Mouse (Mus musculus) megakaryocyte, embryonic 14.5 days (primary cell): ENCODE data around the gene Cep135. TPM values are rescaled to one million over a fixed set of nuclear protein-coding genes. Genes with fewer than 3 reads are reported as not detected.

Experiments
- H3K27me3 ChIP-seq: replicated peaks from 2 replicates; pipeline ENCODE3; 2012; ENCODE audit warnings: inconsistent platforms
- H3K36me3 ChIP-seq: replicated peaks from 2 replicates; pipeline ENCODE3; 2012; ENCODE audit warnings: low read length, inconsistent platforms, mixed read lengths
- H3K4me1 ChIP-seq: 2 replicates; pipeline ENCODE4 v1.6.1; 2012; ENCODE audit warnings: inconsistent platforms
- H3K4me3 ChIP-seq: replicated peaks from 2 replicates; pipeline ENCODE3; 2012; ENCODE audit warnings: moderate library complexity, mild to moderate bottlenecking, inconsistent platforms
- H3K9me3 ChIP-seq: 2 replicates; pipeline ENCODE4 v1.6.1; 2012; ENCODE audit warnings: inconsistent platforms
- FLI1 ChIP-seq: IDR thresholded peaks from 2 replicates; pipeline ENCODE4 v1.6.1; 2012; ENCODE audit warnings: low read length, inconsistent platforms, mixed read lengths
- GATA1 ChIP-seq: IDR thresholded peaks from 3 replicates; pipeline ENCODE4 v1.6.1; 2012; ENCODE audit warnings: mixed read lengths, low read length, inconsistent platforms, borderline replicate concordance
- polyA plus RNA-seq: library from polyadenylated mRNA; stranded (reverse); fragments of >175 nt; gene quantifications from 2 replicates; pipeline ENCODE4 v1.2.3, GENCODE M21; 2012; ENCODE audit warnings: low replicate concordance; ENCODE audit not compliant: insufficient read depth

Cep135 gene
- polyA plus RNA-seq, 1 experiment = 2.4 TPM

DNA sequence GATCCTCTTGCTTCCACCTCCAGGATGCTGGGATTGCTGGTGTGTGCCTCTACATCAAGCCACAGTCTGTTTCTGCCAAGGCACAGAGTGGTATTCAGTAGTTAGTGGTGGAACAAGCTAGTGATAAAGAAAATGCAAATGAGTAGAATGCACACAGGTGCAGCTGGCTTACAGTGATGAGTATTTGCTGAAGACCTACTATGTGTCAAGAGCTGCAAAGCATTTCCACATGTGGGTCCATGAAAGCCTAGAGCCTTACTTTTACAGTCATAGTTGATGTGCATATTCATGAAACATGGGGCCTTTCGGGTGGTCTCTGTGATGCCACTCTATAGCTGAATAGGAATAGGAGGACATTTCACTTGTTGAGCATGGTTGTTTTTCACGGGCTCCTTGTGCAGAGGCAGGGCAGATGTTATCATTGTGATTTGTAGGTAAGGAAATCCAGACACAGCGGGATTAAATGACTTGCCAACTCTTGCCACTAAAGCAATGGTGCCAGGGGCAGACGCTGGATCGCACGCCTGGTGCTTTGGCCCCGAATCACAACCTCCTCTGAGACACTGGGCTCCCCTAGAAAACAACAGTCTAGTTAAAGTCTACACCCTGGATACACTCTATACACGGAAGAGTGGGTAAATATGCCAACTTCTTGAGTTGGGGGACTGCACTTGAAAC is 71.6 kb downstream of the Cep135 start:
- Histone ChIP-seq H3K4me1 (peaks cover 62% of the 10 kb centered on the region), H3K9me3 (no peaks in the 10 kb centered on the region), H3K27me3 (peaks cover 2% of the 10 kb centered on the region), H3K36me3 (peaks cover 43% of the 10 kb centered on the region), H3K4me3 (peak overlapping the region; percentile 56)
- TF ChIP-seq FLI1 (no peak), GATA1 (no peak)

DNA sequence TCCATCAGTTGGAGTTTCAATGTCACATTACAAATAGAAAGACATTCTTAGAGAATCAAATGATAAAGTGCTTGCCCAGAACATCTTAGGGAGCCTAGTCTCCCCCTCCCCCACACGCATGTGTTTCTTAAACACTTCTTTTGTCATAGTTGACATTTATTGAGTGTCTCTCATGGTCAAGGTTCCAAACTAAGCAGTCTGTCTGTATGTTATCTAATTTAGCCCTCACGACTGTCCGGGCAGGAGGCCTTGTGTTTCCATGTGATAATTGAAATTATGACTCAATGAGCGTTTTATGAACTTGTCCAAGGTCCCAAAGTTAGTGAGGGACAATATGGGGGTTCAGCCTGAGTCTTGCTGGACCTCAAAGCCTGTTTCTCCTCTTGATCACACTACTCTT is 72.8 kb downstream of the Cep135 start:
- TF ChIP-seq FLI1 (no peak), GATA1 (no peak)
- H3K27me3 ChIP-seq = peaks cover 2% of the 10 kb centered on the region
- no peaks in the 10 kb centered on the region for H3K9me3 ChIP-seq
- H3K4me3 ChIP-seq = no peak overlapping the region
- peaks cover 50% of the 10 kb centered on the region for H3K36me3 ChIP-seq
- peaks cover 67% of the 10 kb centered on the region for H3K4me1 ChIP-seq

DNA sequence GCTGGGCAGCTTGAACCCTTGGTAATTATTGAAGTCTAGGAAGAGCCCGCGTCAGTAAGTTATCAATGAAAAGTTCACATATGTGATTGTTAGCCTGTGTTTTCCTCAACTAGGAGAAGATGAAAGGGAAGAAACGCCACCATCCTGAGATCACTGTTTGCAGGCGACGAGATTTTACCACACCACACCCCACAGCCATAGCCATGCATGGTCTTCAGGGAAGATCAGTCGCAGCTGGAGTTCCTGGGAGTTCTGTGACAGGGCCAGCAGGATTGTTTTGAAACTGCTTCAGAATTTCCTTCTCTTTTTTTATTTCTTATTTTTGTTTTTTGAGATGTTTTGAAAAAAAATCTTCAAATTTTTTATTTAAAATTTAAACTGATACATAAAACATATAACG is 76.4 kb downstream of the Cep135 start:
- H3K27me3 ChIP-seq = no peaks in the 10 kb centered on the region

DNA sequence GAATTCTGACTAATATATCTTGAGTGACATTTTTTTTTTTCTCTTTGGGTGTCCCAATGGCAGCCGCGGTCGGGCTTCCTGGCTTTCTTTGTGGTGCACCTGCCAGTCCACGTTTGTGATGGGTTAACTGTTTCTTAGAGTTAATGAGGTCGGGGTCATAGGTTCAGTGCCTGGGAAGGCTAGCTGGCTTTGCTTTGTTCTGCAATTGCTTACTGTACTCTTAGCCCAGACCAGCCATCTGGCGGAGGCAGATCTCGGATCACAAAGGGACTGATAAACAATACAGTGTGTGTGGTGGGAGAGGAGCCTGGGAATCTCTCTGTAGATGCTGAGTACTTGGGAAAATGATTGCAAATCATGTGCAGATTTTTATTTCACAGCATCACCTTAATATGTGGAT is 76.9 kb downstream of the Cep135 start:
- Histone ChIP-seq H3K27me3 (no peaks in the 10 kb centered on the region), H3K4me3 (no peak overlapping the region), H3K36me3 (peaks cover 73% of the 10 kb centered on the region), H3K4me1 (peaks cover 75% of the 10 kb centered on the region), H3K9me3 (no peaks in the 10 kb centered on the region)
- TF ChIP-seq GATA1 = no peak
- TF ChIP-seq FLI1 = no peak

More for the DNA sequence above, 76.4 kb downstream of the Cep135 start:
- Histone ChIP-seq H3K36me3 (peaks cover 74% of the 10 kb centered on the region), H3K9me3 (no peaks in the 10 kb centered on the region), H3K4me1 (peaks cover 76% of the 10 kb centered on the region), H3K4me3 (no peak overlapping the region)
- TF ChIP-seq FLI1 (no peak), GATA1 (no peak)

DNA sequence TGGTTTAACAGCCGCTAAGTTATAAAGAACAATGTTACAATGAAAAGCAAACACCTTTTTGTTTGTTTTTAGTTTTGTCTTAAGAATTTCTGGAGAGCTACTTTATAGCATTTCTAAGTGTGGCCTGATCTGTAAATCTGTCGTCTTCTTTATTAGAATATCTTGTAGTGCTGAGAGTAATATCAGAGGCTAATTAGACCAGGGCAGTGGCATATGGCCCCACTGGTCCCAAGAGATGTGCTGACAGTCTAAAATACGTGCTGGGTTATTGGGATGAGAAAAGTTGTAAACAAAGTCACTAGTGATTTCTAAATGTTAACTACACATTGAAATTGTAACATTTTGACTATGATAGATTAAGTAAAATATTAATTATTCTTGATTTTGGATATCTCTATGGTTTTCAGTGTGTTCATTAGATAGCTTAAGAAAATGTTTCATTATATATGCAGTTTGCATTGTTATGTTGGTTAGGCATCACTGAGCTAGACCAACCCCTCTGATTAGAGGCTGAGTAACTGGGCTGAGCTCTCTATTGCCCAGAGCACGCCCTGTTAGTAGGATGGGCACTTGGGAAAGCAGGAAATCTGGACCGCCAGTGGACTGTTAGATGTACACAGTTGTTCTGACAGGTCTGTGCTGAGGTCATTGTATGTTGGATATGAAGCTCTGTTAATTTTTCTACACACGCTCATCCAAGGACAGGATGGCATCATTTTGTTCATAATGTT is 77.7 kb downstream of the Cep135 start:
- H3K27me3 ChIP-seq = no peaks in the 10 kb centered on the region
- peaks cover 71% of the 10 kb centered on the region for H3K4me1 ChIP-seq
- no peak for TF ChIP-seq GATA1
- TF ChIP-seq FLI1 = no peak
- H3K36me3 ChIP-seq = peaks cover 72% of the 10 kb centered on the region
- no peak overlapping the region for H3K4me3 ChIP-seq
- H3K9me3 ChIP-seq = no peaks in the 10 kb centered on the region

DNA sequence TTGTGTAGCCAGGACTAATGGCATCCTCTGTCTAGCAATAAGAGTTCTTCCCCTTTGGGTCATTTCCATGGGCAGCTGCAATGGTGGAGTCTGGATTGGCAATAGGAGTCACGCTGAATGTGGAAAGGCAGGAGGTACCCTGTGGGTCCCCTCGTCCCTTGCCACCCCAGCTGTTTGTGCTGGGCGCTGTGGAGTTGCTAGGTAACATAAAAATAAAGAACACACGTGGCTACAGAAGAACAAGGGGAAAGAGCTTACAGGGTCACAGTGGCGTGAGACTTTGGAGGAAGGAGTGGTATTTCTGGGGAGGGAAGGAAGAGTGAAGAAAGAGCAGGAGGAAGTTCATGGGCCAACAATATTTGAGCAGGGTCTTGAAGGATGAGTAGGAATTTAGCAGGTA is 79.6 kb downstream of the Cep135 start:
- peaks cover 63% of the 10 kb centered on the region for H3K4me1 ChIP-seq
- TF ChIP-seq GATA1 (no peak), FLI1 (no peak)
- H3K4me3 ChIP-seq = no peak overlapping the region
- H3K36me3 ChIP-seq = peaks cover 81% of the 10 kb centered on the region
- no peaks in the 10 kb centered on the region for H3K27me3 ChIP-seq
- H3K9me3 ChIP-seq = no peaks in the 10 kb centered on the region

DNA sequence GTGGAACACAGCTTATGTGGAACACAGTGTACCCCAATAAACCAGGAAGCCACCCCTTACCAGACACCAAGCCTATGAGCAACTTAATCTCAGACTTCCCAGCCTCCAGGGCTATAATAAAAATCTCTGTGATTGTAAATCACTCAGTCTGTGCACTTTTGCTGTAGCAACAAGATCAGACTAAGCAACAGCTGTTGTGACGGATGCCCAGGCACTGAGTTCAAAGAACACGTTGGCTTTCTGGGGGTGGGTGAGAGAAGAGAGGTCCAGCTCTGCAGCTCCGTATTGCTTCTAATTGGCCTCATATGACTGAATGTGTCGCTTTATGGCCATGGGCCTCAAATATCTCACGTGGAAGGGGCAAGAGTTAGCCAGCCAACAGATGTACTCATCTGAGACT is 80.0 kb downstream of the Cep135 start:
- no peaks in the 10 kb centered on the region for H3K27me3 ChIP-seq
- H3K4me1 ChIP-seq = peaks cover 64% of the 10 kb centered on the region
- H3K9me3 ChIP-seq = no peaks in the 10 kb centered on the region
- H3K4me3 ChIP-seq = no peak overlapping the region
- TF ChIP-seq FLI1 = no peak
- TF ChIP-seq GATA1 = no peak
- H3K36me3 ChIP-seq = peaks cover 81% of the 10 kb centered on the region

DNA sequence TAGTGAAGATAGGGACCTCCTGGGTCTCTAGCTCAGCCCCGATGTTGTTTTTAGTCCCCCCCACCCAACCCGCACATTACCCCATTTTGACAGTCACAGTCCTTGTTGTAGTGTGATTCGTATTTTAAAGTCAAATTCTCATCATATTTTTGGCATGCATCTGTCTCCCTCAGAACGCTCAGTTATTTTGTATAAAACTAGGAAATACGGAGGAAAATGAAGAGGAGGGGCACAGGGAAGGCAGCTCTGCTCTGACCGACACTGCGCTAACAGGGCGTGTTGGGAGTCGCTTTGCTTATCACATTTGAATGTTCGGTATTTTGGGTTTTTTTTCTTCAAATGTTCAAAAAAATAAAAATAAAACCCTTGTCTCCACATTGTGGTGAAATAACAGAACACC is 81.7 kb downstream of the Cep135 start:
- H3K36me3 ChIP-seq = peaks cover 84% of the 10 kb centered on the region
- peaks cover 72% of the 10 kb centered on the region for H3K4me1 ChIP-seq
- H3K9me3 ChIP-seq = peaks cover 10% of the 10 kb centered on the region
- H3K4me3 ChIP-seq = no peak overlapping the region
- H3K27me3 ChIP-seq = no peaks in the 10 kb centered on the region
- TF ChIP-seq GATA1 (no peak), FLI1 (no peak)

DNA sequence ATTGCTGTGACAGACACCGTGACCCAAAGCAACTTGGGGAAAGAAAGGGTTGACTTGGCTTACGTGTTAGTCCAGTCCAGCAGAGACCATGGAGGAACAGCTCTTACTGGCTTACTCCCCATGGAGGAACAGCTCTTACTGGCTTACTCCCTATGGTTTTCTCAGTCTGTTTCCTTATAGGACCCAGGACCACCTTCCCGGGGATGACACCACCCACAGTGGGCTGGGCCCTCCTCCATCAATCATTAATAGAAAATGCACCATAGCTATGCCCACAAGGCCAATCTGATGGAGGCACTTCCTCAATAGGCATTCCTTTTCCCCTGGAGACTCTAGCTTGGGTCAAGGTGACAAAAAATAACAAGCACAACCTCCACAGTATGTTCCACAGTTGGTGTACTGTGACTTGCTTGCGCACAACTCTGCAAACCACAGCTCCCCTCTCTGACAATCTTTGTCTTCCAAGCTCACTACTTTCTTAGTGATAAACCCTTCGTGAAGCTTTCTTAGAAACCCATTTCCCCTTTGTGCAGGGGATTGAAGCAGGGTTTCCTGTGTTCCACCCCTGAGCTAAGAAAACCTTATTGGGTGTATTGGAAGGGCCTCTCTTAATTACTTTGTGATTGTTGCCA is 85.6 kb downstream of the Cep135 start:
- H3K36me3 ChIP-seq = peaks cover 80% of the 10 kb centered on the region
- TF ChIP-seq GATA1 = no peak
- no peak for TF ChIP-seq FLI1
- peaks cover 64% of the 10 kb centered on the region for H3K4me1 ChIP-seq
- no peaks in the 10 kb centered on the region for H3K27me3 ChIP-seq
- H3K4me3 ChIP-seq = peak overlapping the region; percentile 21
- H3K9me3 ChIP-seq = peaks cover 14% of the 10 kb centered on the region

DNA sequence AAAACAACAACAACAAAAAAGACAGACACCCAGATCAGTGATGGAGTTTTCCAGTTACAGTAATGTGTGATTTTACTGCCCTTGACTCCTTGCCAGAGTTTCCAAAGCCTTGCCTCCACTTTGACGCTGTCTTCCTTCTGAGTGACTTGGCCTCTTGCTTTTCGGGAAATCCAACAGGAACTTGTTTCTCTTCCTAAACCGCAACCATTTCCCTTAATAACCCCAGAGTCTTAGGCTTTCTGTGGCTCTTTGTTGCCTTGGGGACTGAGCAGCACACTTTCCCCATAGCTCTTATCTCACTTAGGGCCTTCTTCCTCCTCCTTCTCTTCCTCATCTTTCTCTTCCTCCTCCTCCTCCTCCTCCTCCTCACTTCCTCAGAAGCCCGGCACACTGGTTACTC is 86.9 kb downstream of the Cep135 start:
- Histone ChIP-seq H3K9me3 (peaks cover 20% of the 10 kb centered on the region), H3K4me1 (peaks cover 64% of the 10 kb centered on the region), H3K27me3 (no peaks in the 10 kb centered on the region), H3K4me3 (no peak overlapping the region), H3K36me3 (peaks cover 77% of the 10 kb centered on the region)
- TF ChIP-seq FLI1 = no peak
- no peak for TF ChIP-seq GATA1
